Mouse (Mus musculus) lung, postnatal 0 days (tissue): Measurements from ENCODE around the gene Celf2.

ENCODE experiments used
- CTCF ChIP-seq: IDR thresholded peaks from 2 replicates; pipeline ENCODE4 v1.5.1; 2016; ENCODE audit warnings: antibody characterized with exemption, mild to moderate bottlenecking
- EP300 ChIP-seq: IDR thresholded peaks from 2 replicates; pipeline ENCODE4 v1.6.1; 2016; ENCODE audit warnings: antibody characterized with exemption, mild to moderate bottlenecking, control low read depth

GRCm38 (mm10) chr2:7017384-7018113, 491.8 kb downstream of the Celf2 start:
- TF ChIP-seq EP300, result no peak
- no peak for TF ChIP-seq CTCF
